Mouse (Mus musculus) stomach, postnatal 0 days (tissue): ENCODE data around the gene Trim13.

Experiments used
- CTCF ChIP-seq: IDR thresholded peaks from 2 replicates; pipeline ENCODE4 v1.5.1; 2016; ENCODE audit warnings: antibody characterized with exemption, low read depth, mild to moderate bottlenecking, moderate library complexity
- EP300 ChIP-seq: optimal IDR thresholded peaks from 2 replicates; pipeline ENCODE3; 2016; ENCODE audit warnings: antibody characterized with exemption

DNA sequence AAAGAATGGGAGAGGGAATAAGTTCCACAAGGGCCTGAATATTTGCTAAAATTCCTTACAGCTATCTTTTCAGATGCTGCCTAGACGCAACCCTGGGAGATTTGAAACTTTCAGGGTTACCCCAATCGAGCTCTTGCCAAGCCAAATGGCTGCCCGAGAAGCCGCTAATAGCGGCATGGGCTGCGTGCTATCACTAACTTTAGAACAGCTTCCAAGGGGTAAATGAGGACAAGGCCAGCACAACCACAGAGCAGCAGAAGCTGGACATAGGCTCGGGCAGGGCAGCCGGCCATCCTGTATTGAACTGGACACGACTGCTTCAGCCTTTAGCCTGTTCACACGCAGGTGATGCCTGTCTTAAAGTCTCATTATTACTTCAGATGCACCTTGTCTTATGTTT is 23.0 kb upstream of the Trim13 start:
- TF ChIP-seq CTCF (no peak), EP300 (no peak)
